Mouse (Mus musculus): ENCODE results near the gene Mt2.

- no peak for TF ChIP-seq CTCF (IDR thresholded peaks at IDR 0.05; ENCODE audit: low read depth)
- no peak for TF ChIP-seq EP300 (optimal IDR thresholded peaks at IDR 0.05)
Measured at GRCm38 (mm10) chr8:94189275-94190031, 17.0 kb downstream of the Mt2 start.
